Mouse (Mus musculus): ENCODE measurements at regions not wholly inside any gene's neighbourhood (a gene's known extent, or its start where the extent isn't known, plus 50 kb on each side); places are given as distances from the start of the nearest gene placed in this dataset.

GRCm38 (mm10) chr1:185682458-185682750 lies 227.8 kb downstream of the Slc30a10 start:
- TF ChIP-seq POLR2A (IDR thresholded peaks at IDR 0.05; ENCODE audit: borderline replicate concordance, extremely low read depth, low read depth, low read length) (no peak), CTCF (IDR thresholded peaks at IDR 0.05; ENCODE audit: insufficient read depth, low read length) (no peak)
